Mouse (Mus musculus) heart, postnatal 0 days (tissue): ENCODE measurements at regions not wholly inside any gene's neighbourhood (a gene's known extent, or its start where the extent isn't known, plus 50 kb on each side); places are given as distances from the start of the nearest gene placed in this dataset.

Experiments
- ATAC-seq: fragments of 200-750 bp; cut with Nextera tagmentation; 2 replicates; pipeline ENCODE4 v1.8.0; 2017; ENCODE audit warnings: low read depth, moderate number of reproducible peaks, moderate library complexity; ENCODE audit not compliant: insufficient read depth
- DNase-seq: peaks from one replicate; pipeline ENCODE4 v3.0.0-alpha.2; 2016; ENCODE audit warnings: low spot score
- H3K27ac ChIP-seq: fragments of 300-500 bp; sonication (generic); 2 replicates; pipeline ENCODE4 v1.5.1; 2014; ENCODE audit warnings: low read depth, mild to moderate bottlenecking
- H3K27me3 ChIP-seq: fragments of 300-500 bp; sonication (generic); 2 replicates; pipeline ENCODE4 v1.6.1; 2014; ENCODE audit warnings: low read length, mixed read lengths; ENCODE audit not compliant: control insufficient read depth, insufficient read depth
- H3K36me3 ChIP-seq: fragments of 300-500 bp; sonication (generic); replicated peaks from 2 replicates; pipeline ENCODE4 v1.6.1; 2014; ENCODE audit warnings: low read length, mixed read lengths; ENCODE audit not compliant: control insufficient read depth, insufficient read depth
- H3K4me1 ChIP-seq: fragments of 300-500 bp; sonication (generic); 2 replicates; pipeline ENCODE4 v1.6.1; 2014; ENCODE audit warnings: antibody characterized with exemption; ENCODE audit not compliant: control insufficient read depth, insufficient read depth
- H3K4me2 ChIP-seq: fragments of 300-500 bp; sonication (generic); 2 replicates; pipeline ENCODE4 v1.6.1; 2014; ENCODE audit warnings: low read depth, mild to moderate bottlenecking, low read length, moderate library complexity
- H3K4me3 ChIP-seq: fragments of 300-500 bp; sonication (generic); 2 replicates; pipeline ENCODE4 v1.5.1; 2014; ENCODE audit warnings: low read depth, low read length
- H3K9ac ChIP-seq: fragments of 300-500 bp; sonication (generic); replicated peaks from 2 replicates; pipeline ENCODE4 v1.6.1; 2014; ENCODE audit warnings: low read depth, low read length, mixed read lengths
- H3K9me3 ChIP-seq: fragments of 300-500 bp; sonication (generic); replicated peaks from 2 replicates; pipeline ENCODE4 v1.6.1; 2016; ENCODE audit warnings: low read length; ENCODE audit not compliant: control insufficient read depth
- CTCF ChIP-seq: IDR thresholded peaks from 2 replicates; pipeline ENCODE4 v1.5.1; 2016; ENCODE audit warnings: antibody characterized with exemption, control low read depth, low read depth
- EP300 ChIP-seq: IDR thresholded peaks from 2 replicates; pipeline ENCODE4 v1.6.1; 2016; ENCODE audit warnings: antibody characterized with exemption, low read depth
- WGBS: fragments of 180-500 bp; shearing (Covaris S2); extraction: QIAGEN DNeasy Blood & Tissue Kit; methylation state at CpG from one replicate; pipeline ENCODE4 v1.1.7; 2014; 5-methylcytosine and 5-hydroxymethylcytosine counted together

DNA sequence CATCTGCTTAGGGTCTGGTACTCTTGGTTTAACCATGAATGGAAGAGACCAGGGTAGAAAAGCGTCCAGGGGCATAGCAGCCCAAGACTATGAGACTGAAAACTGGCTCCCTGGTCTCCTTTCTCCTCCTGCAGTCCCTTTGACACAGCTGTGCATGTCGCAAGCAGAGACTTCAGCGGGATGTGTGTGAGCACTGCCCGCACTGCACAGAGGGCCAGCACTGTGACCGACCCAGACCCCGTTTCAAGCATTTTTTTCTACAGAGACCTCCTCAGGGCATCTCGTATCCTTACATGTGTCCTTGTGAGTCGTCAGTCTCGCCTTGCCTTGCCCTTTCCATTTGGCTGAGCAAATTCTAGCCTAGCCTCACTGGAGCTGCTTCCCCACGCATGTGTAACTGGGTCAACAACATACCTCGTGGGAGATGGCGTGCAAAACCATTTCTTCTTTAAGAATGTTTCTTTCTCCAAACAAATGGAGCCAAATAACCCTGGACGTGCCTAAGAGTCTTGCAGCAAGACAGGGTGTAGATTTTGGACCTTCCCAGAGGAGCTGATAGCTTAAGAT lies 82.6 kb downstream of the Fam110c start:
- Histone ChIP-seq H3K9me3 (no peaks in the 10 kb centered on the region), H3K4me3 (no peak overlapping the region), H3K9ac (no peak overlapping the region), H3K4me2 (no peak overlapping the region), H3K36me3 (no peaks in the 10 kb centered on the region), H3K4me1 (no peaks in the 10 kb centered on the region; the same call in 1 of the 2 replicates), H3K27me3 (no peaks in the 10 kb centered on the region), H3K27ac (no peak overlapping the region)
- TF ChIP-seq EP300: no peak
- no peak for TF ChIP-seq CTCF
- no peak for DNase-seq
- no peak for ATAC-seq
- WGBS: 76% methylated on average over 13 of the region's 13 CpGs

- ATAC-seq: no peak
- Histone ChIP-seq H3K9ac (no peak overlapping the region), H3K4me2 (no peak overlapping the region), H3K4me3 (no peak overlapping the region), H3K36me3 (no peaks in the 10 kb centered on the region), H3K27me3 (no peaks in the 10 kb centered on the region), H3K27ac (no peak overlapping the region), H3K9me3 (no peaks in the 10 kb centered on the region), H3K4me1 (no peaks in the 10 kb centered on the region; the same call in 1 of the 2 replicates)
- no peak for DNase-seq
- TF ChIP-seq CTCF (no peak), EP300 (no peak)
- WGBS: 95% methylated on average over 3 of the region's 3 CpGs
Observed at GRCm38 (mm10) chr12:31157453-31157852, 83.1 kb upstream of the Gm6993 start.

GRCm38 (mm10) chr12:31157890-31158289 lies 82.7 kb upstream of the Gm6993 start:
- WGBS: 97% methylated on average over 1 of the region's 1 CpGs
- Histone ChIP-seq H3K36me3 (no peaks in the 10 kb centered on the region), H3K9me3 (no peaks in the 10 kb centered on the region), H3K9ac (no peak overlapping the region), H3K27ac (no peak overlapping the region), H3K4me2 (no peak overlapping the region), H3K4me1 (no peaks in the 10 kb centered on the region; the same call in 1 of the 2 replicates), H3K4me3 (no peak overlapping the region), H3K27me3 (no peaks in the 10 kb centered on the region)
- TF ChIP-seq CTCF: no peak
- no peak for TF ChIP-seq EP300
- DNase-seq (no peak), ATAC-seq (no peak)

GRCm38 (mm10) chr12:31158885-31159284 lies 81.7 kb upstream of the Gm6993 start:
- Histone ChIP-seq H3K4me2 (no peak overlapping the region), H3K4me1 (no peaks in the 10 kb centered on the region; the same call in 1 of the 2 replicates), H3K36me3 (no peaks in the 10 kb centered on the region), H3K9me3 (no peaks in the 10 kb centered on the region), H3K9ac (no peak overlapping the region), H3K4me3 (no peak overlapping the region), H3K27ac (no peak overlapping the region), H3K27me3 (no peaks in the 10 kb centered on the region)
- ATAC-seq: no peak
- 80% methylated on average over 4 of the region's 4 CpGs for WGBS
- TF ChIP-seq CTCF (no peak), EP300 (no peak)
- no peak for DNase-seq

DNA sequence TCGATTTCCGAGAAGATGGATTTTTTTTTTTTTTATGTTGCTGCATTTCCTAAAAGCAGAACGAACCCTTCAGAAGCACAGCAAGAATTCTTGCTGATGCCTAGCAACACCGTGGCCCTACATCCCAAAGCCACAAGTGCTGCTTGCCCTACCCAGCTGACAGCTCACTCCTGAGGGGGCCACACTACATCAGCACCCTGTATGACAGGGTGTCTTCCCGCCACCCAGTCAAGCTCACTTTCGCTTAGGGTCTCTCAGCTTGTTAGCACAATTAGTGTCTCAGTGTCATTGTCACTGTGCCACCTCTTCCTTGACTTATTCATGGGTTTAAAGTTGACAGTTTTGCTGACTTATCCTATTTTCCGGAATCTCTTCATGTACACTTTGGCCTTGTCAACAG lies 81.2 kb upstream of the Gm6993 start:
- H3K27ac ChIP-seq: no peak overlapping the region
- DNase-seq (no peak), ATAC-seq (no peak)
- no peak overlapping the region for H3K4me2 ChIP-seq
- no peak overlapping the region for H3K9ac ChIP-seq
- H3K9me3 ChIP-seq: no peaks in the 10 kb centered on the region
- H3K4me1 ChIP-seq: no peaks in the 10 kb centered on the region; the same call in 1 of the 2 replicates
- H3K27me3 ChIP-seq: no peaks in the 10 kb centered on the region
- no peaks in the 10 kb centered on the region for H3K36me3 ChIP-seq
- no peak overlapping the region for H3K4me3 ChIP-seq
- 76% methylated on average over 7 of the region's 7 CpGs for WGBS
- TF ChIP-seq CTCF: no peak
- no peak for TF ChIP-seq EP300

DNA sequence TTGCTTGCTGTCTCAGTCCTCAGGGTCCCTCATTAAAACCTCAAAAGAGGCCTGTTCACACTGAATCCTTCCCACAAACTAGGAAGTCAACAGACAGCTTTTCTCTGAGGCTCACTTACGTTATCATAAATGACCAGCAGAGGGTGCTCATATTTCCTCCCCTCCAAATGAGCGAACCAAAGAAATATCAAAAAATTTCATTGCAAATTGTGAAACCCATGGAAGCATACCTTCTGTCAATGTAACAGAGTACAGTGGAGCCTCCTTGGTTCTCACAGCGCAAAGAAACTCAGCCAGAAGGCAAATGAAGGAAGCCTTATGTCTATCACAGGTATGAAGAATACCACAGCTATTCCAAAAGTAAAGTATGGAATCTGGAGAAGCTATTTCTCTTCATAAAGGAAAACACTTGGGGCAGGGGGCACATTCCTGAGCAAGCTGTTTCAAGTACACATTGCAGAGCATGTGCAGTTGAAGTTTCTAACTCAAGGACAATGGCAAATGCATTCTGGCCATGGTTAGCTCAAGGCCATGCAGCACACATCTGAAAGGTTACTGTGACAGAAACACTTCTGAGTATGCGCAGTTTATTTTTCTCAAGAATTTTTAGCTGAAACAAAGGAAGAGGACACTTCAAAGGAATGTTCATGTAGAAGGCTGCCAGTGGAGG lies 72.2 kb upstream of the Gm6993 start:
- Histone ChIP-seq H3K27me3 (no peaks in the 10 kb centered on the region), H3K4me2 (no peak overlapping the region), H3K9ac (no peak overlapping the region), H3K36me3 (no peaks in the 10 kb centered on the region), H3K4me3 (no peak overlapping the region), H3K4me1 (no peaks in the 10 kb centered on the region), H3K27ac (no peak overlapping the region), H3K9me3 (no peaks in the 10 kb centered on the region)
- WGBS: 60% methylated on average over 4 of the region's 4 CpGs
- TF ChIP-seq CTCF (peak; percentile 63), EP300 (no peak)
- DNase-seq: peak; percentile 70
- ATAC-seq: no peak
